11 mouse cellular contexts compared by ENCODE assay signal in the genomic region with DNA sequence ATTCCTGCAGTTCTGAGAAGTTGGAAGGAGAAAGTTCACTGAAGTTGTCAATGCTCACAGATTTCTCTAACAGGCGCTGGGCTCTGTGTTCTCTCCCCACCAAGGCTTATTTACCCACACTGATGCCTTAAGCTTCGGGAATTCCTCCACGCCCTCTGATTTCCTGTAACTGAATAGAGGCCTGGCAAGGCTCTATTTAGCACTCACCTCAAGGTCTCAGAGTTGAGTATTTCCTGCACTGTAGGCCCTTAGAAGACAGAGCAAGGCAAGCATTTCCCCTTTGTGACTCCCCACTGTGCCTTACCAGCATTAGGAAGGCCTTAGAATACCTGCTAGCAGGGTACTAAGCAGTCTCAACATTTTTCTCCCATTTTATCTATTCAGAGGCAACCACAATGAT. TPM values are rescaled to one million over a fixed set of nuclear protein-coding genes. Genes with fewer than 3 reads are reported as not detected.
A peak's percentile ranks its signal among the peaks of the same experiment; 100 is the strongest.
DNase-seq lines count a peak whose midpoint lies in the region; ATAC-seq lines count a peak whose summit lies in the region.
"Had no signal": no experiment of that assay in that cellular context is flagged by ENCODE, and none has a peak within 500 bp of the region (broad histone marks: within the 10 kb centered on the region; RNA-seq: fewer than 3 reads in every experiment).

No protein-coding gene starts in this region.

- peak overlapping the region; percentile 54 for H3K27ac ChIP-seq in heart, embryonic 13.5 days (replicated peaks)
- H3K27ac ChIP-seq in heart, embryonic 11.5 days (ENCODE audit: low read depth, low read length): no peak overlapping the region; the same call in none of the 2 replicates
- H3K27ac ChIP-seq in liver, embryonic 15.5 days (replicated peaks): 0 out of 2 replicates have a peak overlapping the region, but pooled peaks have one; percentile 4
- peak overlapping the region; percentile 34; the same call in 1 of the 2 replicates for H3K27ac ChIP-seq in stomach, embryonic 14.5 days (ENCODE audit: low read length)
- H3K27ac ChIP-seq: neural tube, embryonic 12.5 days had no signal

- no peak for ATAC-seq in heart, embryonic 13.5 days (ENCODE audit: extremely low read depth, insufficient number of reproducible peaks, low FRiP score, low TSS enrichment)
- ATAC-seq in heart, embryonic 11.5 days (replicated peaks; ENCODE audit: insufficient number of reproducible peaks, low FRiP score, low TSS enrichment): no peak
- ATAC-seq in liver, embryonic 15.5 days (ENCODE audit: insufficient read depth): no peak
- no peak for ATAC-seq in stomach, embryonic 14.5 days (ENCODE audit: insufficient number of reproducible peaks, insufficient read depth, low FRiP score, low read depth)
- ATAC-seq: forebrain, embryonic 16.5 days had no signal

- H3K27me3 ChIP-seq in heart, embryonic 13.5 days (replicated peaks): no peaks in the 10 kb centered on the region
- no peaks in the 10 kb centered on the region for H3K27me3 ChIP-seq in heart, embryonic 11.5 days (ENCODE audit: control insufficient read depth, insufficient read depth, low read length)
- H3K27me3 ChIP-seq in liver, embryonic 15.5 days: no peaks in the 10 kb centered on the region
- H3K27me3 ChIP-seq in stomach, embryonic 14.5 days (ENCODE audit: control insufficient read depth, insufficient read depth, low read length): no peaks in the 10 kb centered on the region
- H3K27me3 ChIP-seq: neural tube, embryonic 12.5 days had no signal

- H3K9ac ChIP-seq in heart, embryonic 13.5 days: 0 out of 2 replicates have a peak overlapping the region, but pooled peaks have one; percentile 14
- no peak overlapping the region for H3K9ac ChIP-seq in heart, embryonic 11.5 days (ENCODE audit: low read depth, low read length)
- no peak overlapping the region for H3K9ac ChIP-seq in liver, embryonic 15.5 days
- H3K9ac ChIP-seq in stomach, embryonic 14.5 days (replicated peaks; ENCODE audit: low read depth, low read length): no peak overlapping the region
- H3K9ac ChIP-seq: neural tube, embryonic 12.5 days had no signal

- H3K4me2 ChIP-seq in heart, embryonic 13.5 days: no peak overlapping the region
- H3K4me2 ChIP-seq in heart, embryonic 11.5 days: no peak overlapping the region
- H3K4me2 ChIP-seq in liver, embryonic 15.5 days: no peak overlapping the region
- H3K4me2 ChIP-seq in stomach, embryonic 14.5 days (replicated peaks; ENCODE audit: low read depth, low read length): no peak overlapping the region
- H3K4me2 ChIP-seq: neural tube, embryonic 12.5 days had no signal

- H3K4me1 ChIP-seq in heart, embryonic 13.5 days: peaks cover 50% of the 10 kb centered on the region
- peaks cover 20% of the 10 kb centered on the region for H3K4me1 ChIP-seq in heart, embryonic 11.5 days (ENCODE audit: control insufficient read depth, insufficient read depth, low read length)
- H3K4me1 ChIP-seq in liver, embryonic 15.5 days (replicated peaks): peaks cover 78% of the 10 kb centered on the region
- peaks cover 13% of the 10 kb centered on the region; the same call in 1 of the 2 replicates for H3K4me1 ChIP-seq in stomach, embryonic 14.5 days (ENCODE audit: control insufficient read depth, insufficient read depth, low read length)

- H3K9me3 ChIP-seq in heart, embryonic 13.5 days: no peaks in the 10 kb centered on the region
- no peaks in the 10 kb centered on the region for H3K9me3 ChIP-seq in heart, embryonic 11.5 days (replicated peaks; ENCODE audit: control insufficient read depth, low read length)
- no peaks in the 10 kb centered on the region for H3K9me3 ChIP-seq in liver, embryonic 15.5 days (replicated peaks)
- no peaks in the 10 kb centered on the region for H3K9me3 ChIP-seq in stomach, embryonic 14.5 days (ENCODE audit: control insufficient read depth, low read depth, low read length)
- H3K9me3 ChIP-seq: neural tube, embryonic 12.5 days had no signal

- no peak overlapping the region for H3K4me3 ChIP-seq in heart, embryonic 13.5 days
- H3K4me3 ChIP-seq in heart, embryonic 11.5 days (ENCODE audit: low read depth, low read length): no peak overlapping the region
- H3K4me3 ChIP-seq in liver, embryonic 15.5 days (replicated peaks): no peak overlapping the region
- H3K4me3 ChIP-seq in stomach, embryonic 14.5 days (ENCODE audit: low read depth, low read length): no peak overlapping the region
- H3K4me3 ChIP-seq: neural tube, embryonic 12.5 days had no signal

- 0 out of 2 replicates have a peak, but pooled peaks cover 2% of the 10 kb centered on the region for H3K36me3 ChIP-seq in heart, embryonic 13.5 days
- H3K36me3 ChIP-seq in heart, embryonic 11.5 days (ENCODE audit: control insufficient read depth, insufficient read depth, low read length): no peaks in the 10 kb centered on the region
- H3K36me3 ChIP-seq in liver, embryonic 15.5 days (replicated peaks): no peaks in the 10 kb centered on the region
- H3K36me3 ChIP-seq in stomach, embryonic 14.5 days (ENCODE audit: control insufficient read depth, insufficient read depth, low read length): no peaks in the 10 kb centered on the region
- H3K36me3 ChIP-seq: neural tube, embryonic 12.5 days had no signal

- DNase-seq in liver (no peak), R1 (ENCODE audit: low read depth, low spot score) (peak; percentile 97)
- no peak for DNase-seq in embryo, embryonic 9.5 days (ENCODE audit: extremely low spot score)
- DNase-seq: adrenal gland, postnatal 10 days; cerebellum, adult 11 months had no signal

- 30% methylated on average over 3 of the region's 3 CpGs for WGBS in heart, embryonic 13.5 days
- 42% methylated on average over 3 of the region's 3 CpGs for WGBS in heart, embryonic 11.5 days (ENCODE audit: insufficient replicate concordance)
- 36% methylated on average over 3 of the region's 3 CpGs for WGBS in liver, embryonic 15.5 days (ENCODE audit: insufficient replicate concordance)
- 45% methylated on average over 3 of the region's 3 CpGs for WGBS in stomach, embryonic 14.5 days

RNA-seq across cellular contexts. Expression of a gene that starts 2.1 kb away (rescaled TPM):
- 82.7 and 96.9 TPM in 2 replicates for polyA plus RNA-seq in heart, embryonic 13.5 days (2015; fragmentation: Nextera tagmentation; extraction: Ambion mirVana)
- 48.9 and 61.6 TPM in 2 replicates for polyA plus RNA-seq in heart, embryonic 11.5 days (2014; fragmentation: Nextera tagmentation; extraction: Ambion mirVana)
- 33.5 and 34.6 TPM in 2 replicates for polyA plus RNA-seq in liver, embryonic 15.5 days (2015; fragmentation: Nextera tagmentation; extraction: Ambion mirVana)
- polyA plus RNA-seq in stomach, embryonic 14.5 days (2014; fragmentation: Nextera tagmentation; extraction: Ambion mirVana): 29.0 and 34.5 TPM in 2 replicates

RNA-seq across cellular contexts. Expression of a gene that starts 3.0 kb away (rescaled TPM):
- 68.6 and 74.0 TPM in 2 replicates for polyA plus RNA-seq in heart, embryonic 13.5 days (2015; fragmentation: Nextera tagmentation; extraction: Ambion mirVana)
- 90.7 and 93.9 TPM in 2 replicates for polyA plus RNA-seq in heart, embryonic 11.5 days (2014; fragmentation: Nextera tagmentation; extraction: Ambion mirVana)
- 23.4 and 26.0 TPM in 2 replicates for polyA plus RNA-seq in liver, embryonic 15.5 days (2015; fragmentation: Nextera tagmentation; extraction: Ambion mirVana)
- polyA plus RNA-seq in stomach, embryonic 14.5 days (2014; fragmentation: Nextera tagmentation; extraction: Ambion mirVana): 79.9 and 85.7 TPM in 2 replicates

RNA-seq across cellular contexts. Expression of a gene that starts 29.5 kb away (rescaled TPM):
- 23.6 and 25.7 TPM in 2 replicates for polyA plus RNA-seq in heart, embryonic 13.5 days (2015; fragmentation: Nextera tagmentation; extraction: Ambion mirVana)
- polyA plus RNA-seq in heart, embryonic 11.5 days (2014; fragmentation: Nextera tagmentation; extraction: Ambion mirVana): 21.8 and 27.3 TPM in 2 replicates
- polyA plus RNA-seq in liver, embryonic 15.5 days (2015; fragmentation: Nextera tagmentation; extraction: Ambion mirVana): 12.5 and 13.2 TPM in 2 replicates
- 34.4 and 36.1 TPM in 2 replicates for polyA plus RNA-seq in stomach, embryonic 14.5 days (2014; fragmentation: Nextera tagmentation; extraction: Ambion mirVana)

RNA-seq across cellular contexts. Expression of a gene that starts 44.2 kb away (rescaled TPM):
- 14.3 and 16.7 TPM in 2 replicates for polyA plus RNA-seq in heart, embryonic 13.5 days (2015; fragmentation: Nextera tagmentation; extraction: Ambion mirVana)
- 19.0 and 19.3 TPM in 2 replicates for polyA plus RNA-seq in heart, embryonic 11.5 days (2014; fragmentation: Nextera tagmentation; extraction: Ambion mirVana)
- 0.26 and 0.47 TPM in 2 replicates for polyA plus RNA-seq in liver, embryonic 15.5 days (2015; fragmentation: Nextera tagmentation; extraction: Ambion mirVana)
- polyA plus RNA-seq in stomach, embryonic 14.5 days (2014; fragmentation: Nextera tagmentation; extraction: Ambion mirVana): not detected in 2 replicates
- polyA plus RNA-seq: forebrain, embryonic 16.5 days had no signal

RNA-seq across cellular contexts. Expression of a gene that starts 59.4 kb away (rescaled TPM):
- polyA plus RNA-seq in heart, embryonic 13.5 days (2015; fragmentation: Nextera tagmentation; extraction: Ambion mirVana): 11.1 and 12.6 TPM in 2 replicates
- polyA plus RNA-seq in heart, embryonic 11.5 days (2014; fragmentation: Nextera tagmentation; extraction: Ambion mirVana): 12.1 and 13.5 TPM in 2 replicates
- polyA plus RNA-seq in liver, embryonic 15.5 days (2015; fragmentation: Nextera tagmentation; extraction: Ambion mirVana): 1.8 and 2.5 TPM in 2 replicates
- polyA plus RNA-seq in stomach, embryonic 14.5 days (2014; fragmentation: Nextera tagmentation; extraction: Ambion mirVana): 9.9 and 11.7 TPM in 2 replicates
